27 mouse cellular contexts compared by ENCODE assay signal in the genomic region with DNA sequence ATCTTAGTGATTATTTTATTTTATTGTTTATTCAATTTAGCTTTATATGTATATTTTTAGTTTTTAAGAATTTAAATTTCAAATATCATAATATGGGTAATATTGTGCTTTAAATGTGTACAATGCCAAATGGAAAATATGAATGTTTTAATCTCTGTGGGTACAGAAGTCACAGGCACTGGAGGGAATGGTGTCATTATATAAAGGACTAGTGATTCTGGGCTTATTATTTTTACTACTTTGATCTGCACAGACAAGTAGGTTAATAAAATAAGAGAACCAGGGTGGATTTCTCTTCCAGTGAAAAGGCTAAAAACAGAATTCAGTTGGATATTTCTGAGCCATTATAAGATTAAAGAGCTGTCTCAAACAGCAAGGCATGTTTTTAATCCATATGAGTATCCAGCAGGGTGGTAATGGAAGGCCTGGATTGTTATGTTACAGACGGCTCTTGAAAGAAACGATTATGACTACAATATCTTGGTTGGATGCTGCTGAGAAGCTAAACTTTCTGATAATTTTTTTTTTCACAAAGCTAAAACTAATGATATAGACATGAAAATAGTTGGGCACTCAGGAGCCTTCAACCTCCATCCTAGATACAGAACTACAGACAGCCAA.
"Had no signal": no experiment of that assay in that cellular context is flagged by ENCODE, and none has a peak within 500 bp of the region (broad histone marks: within the 10 kb centered on the region; RNA-seq: fewer than 3 reads in every experiment).

No protein-coding gene starts in this region.

- DNase-seq: gastrocnemius, adult 2 months; gastrocnemius, postnatal 10 days; gastrocnemius, postnatal 25 days; heart, adult 11 months; heart, adult 2 months; heart, postnatal 14 days; heart, postnatal 36 days; kidney, adult 11 months; kidney, adult 2 months; kidney, adult 9 months; kidney, postnatal 14 days; kidney, postnatal 36 days; layer of hippocampus, adult 9-11 months; layer of hippocampus, postnatal 36 days; left cerebral cortex, postnatal 4 days had no signal

- H3K4me1 ChIP-seq: heart, embryonic 13.5 days; heart, embryonic 15.5 days; hindbrain, embryonic 13.5 days; hindbrain, embryonic 15.5 days; kidney, embryonic 15.5 days; limb, embryonic 15.5 days; liver, embryonic 12.5 days had no signal

- H3K36me3 ChIP-seq: heart, embryonic 13.5 days; heart, embryonic 15.5 days; hindbrain, embryonic 13.5 days; hindbrain, embryonic 15.5 days; kidney, embryonic 15.5 days; limb, embryonic 13.5 days; limb, embryonic 15.5 days; liver, embryonic 12.5 days had no signal

- H3K4me2 ChIP-seq: heart, embryonic 11.5 days; heart, embryonic 13.5 days; heart, embryonic 15.5 days; hindbrain, embryonic 13.5 days; hindbrain, embryonic 15.5 days; kidney, embryonic 15.5 days; limb, embryonic 13.5 days; limb, embryonic 15.5 days; liver, embryonic 12.5 days had no signal

- H3K27ac ChIP-seq: gastrocnemius, adult 2 months; heart, adult 2 months; heart, embryonic 13.5 days; heart, embryonic 15.5 days; hindbrain, embryonic 13.5 days; hindbrain, embryonic 15.5 days; hindbrain, postnatal 0 days; kidney, embryonic 15.5 days; kidney, postnatal 0 days; limb, embryonic 13.5 days; limb, embryonic 15.5 days; liver, embryonic 12.5 days had no signal

- H3K9me3 ChIP-seq: heart, embryonic 13.5 days; heart, embryonic 15.5 days; hindbrain, embryonic 13.5 days; hindbrain, embryonic 15.5 days; kidney, embryonic 15.5 days; limb, embryonic 13.5 days; limb, embryonic 15.5 days; liver, embryonic 12.5 days had no signal

- H3K4me3 ChIP-seq: gastrocnemius, adult 2 months; heart, adult 2 months; heart, embryonic 13.5 days; heart, embryonic 15.5 days; hindbrain, embryonic 13.5 days; hindbrain, embryonic 15.5 days; kidney, embryonic 15.5 days; limb, embryonic 13.5 days; limb, embryonic 15.5 days; liver, embryonic 12.5 days had no signal

- H3K9ac ChIP-seq: heart, embryonic 13.5 days; heart, embryonic 15.5 days; hindbrain, embryonic 13.5 days; hindbrain, embryonic 15.5 days; kidney, embryonic 15.5 days; limb, embryonic 13.5 days; limb, embryonic 15.5 days; liver, embryonic 12.5 days had no signal

- ATAC-seq: hindbrain, postnatal 0 days; intestine, embryonic 16.5 days; liver, embryonic 12.5 days had no signal

- H3K27me3 ChIP-seq: heart, embryonic 13.5 days; heart, embryonic 15.5 days; hindbrain, embryonic 13.5 days; hindbrain, embryonic 15.5 days; kidney, embryonic 15.5 days; limb, embryonic 13.5 days; limb, embryonic 15.5 days; liver, embryonic 12.5 days had no signal
